Mouse (Mus musculus): Measurements from ENCODE around the gene Flg. TPM values are rescaled to one million over a fixed set of nuclear protein-coding genes. Genes with fewer than 3 reads are reported as not detected.

Gene Flg
- polyA plus RNA-seq, 1 experiment = not detected

DNA sequence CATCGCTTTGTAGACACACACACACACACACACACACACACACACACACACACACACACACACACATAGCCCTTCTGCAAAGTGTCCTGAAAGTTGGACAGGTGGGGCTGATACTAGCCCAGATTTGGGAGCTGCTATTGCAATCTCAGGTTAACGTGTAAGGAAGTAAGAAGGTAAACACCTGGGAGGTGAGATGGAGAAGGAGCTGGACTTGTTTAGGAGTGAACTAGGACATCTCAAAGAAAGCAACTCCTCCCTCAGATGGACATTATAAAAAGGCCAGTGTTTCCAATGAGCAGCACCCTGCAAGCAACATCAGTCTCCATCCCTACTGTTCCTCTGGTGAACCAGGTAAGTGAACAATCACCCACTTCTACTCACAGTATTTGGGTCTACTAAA, 46.1 kb downstream of the Flg start, which contains the start of gene Hrnr:
Gene Hrnr, plus strand, starts transcription at position 301 of the 400 bp plus-strand sequence.
- no peak within 1 kb of the TSS for H3K27ac ChIP-seq (ENCODE audit: insufficient read depth, low read length)
- no peaks in the 10 kb centered on the region for H3K4me1 ChIP-seq (ENCODE audit: control insufficient read depth, insufficient read depth, insufficient read length)
- H3K4me3 ChIP-seq (ENCODE audit: extremely low read depth, insufficient read depth, insufficient read length) = no peak within 1 kb of the TSS
- H3K36me3 ChIP-seq (ENCODE audit: control insufficient read depth, insufficient read depth, low read length) = no peaks in the 10 kb centered on the region
- DNase-seq (ENCODE audit: low read depth in 1 of 2, low spot score in 2 of 2) = no peak
- 76% methylated on average over 2 of the region's 2 CpGs for WGBS
- no peaks in the 10 kb centered on the region for H3K27me3 ChIP-seq (ENCODE audit: control insufficient read depth, insufficient read depth, low read length)
- TF ChIP-seq POLR2A (IDR thresholded peaks at IDR 0.05; ENCODE audit: low read depth, low read length) = no peak
- TF ChIP-seq CTCF (IDR thresholded peaks at IDR 0.05; ENCODE audit: extremely low read depth, insufficient read depth, insufficient read length, insufficient replicate concordance) = no peak

DNA sequence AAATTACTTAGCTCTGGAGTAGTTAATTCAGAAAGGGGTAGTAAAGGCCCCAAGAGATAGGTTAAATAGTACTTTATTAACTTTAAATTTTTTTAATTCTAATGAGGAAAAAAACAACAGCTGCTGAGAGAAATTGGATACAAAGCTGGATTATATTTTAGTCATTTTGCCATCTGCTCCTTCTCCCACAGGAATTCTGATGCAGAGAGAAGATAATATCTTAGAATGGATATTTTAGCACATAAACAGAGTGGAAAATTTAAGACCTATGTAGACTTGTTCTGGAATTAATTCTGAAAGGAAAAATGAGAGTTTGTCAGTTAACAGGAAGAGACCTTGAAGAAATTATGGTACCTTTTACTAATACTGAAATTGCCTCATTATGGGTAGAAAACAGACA, 64.4 kb downstream of the Flg start:
- DNase-seq (ENCODE audit: low read depth in 1 of 2, low spot score in 2 of 2) = no peak
- no peak overlapping the region for H3K4me3 ChIP-seq (ENCODE audit: extremely low read depth, insufficient read depth, insufficient read length)
- no peaks in the 10 kb centered on the region for H3K27me3 ChIP-seq (ENCODE audit: control insufficient read depth, insufficient read depth, low read length)
- no peaks in the 10 kb centered on the region for H3K4me1 ChIP-seq (ENCODE audit: control insufficient read depth, insufficient read depth, insufficient read length)
- H3K27ac ChIP-seq (ENCODE audit: insufficient read depth, low read length) = no peak overlapping the region
- H3K36me3 ChIP-seq (ENCODE audit: control insufficient read depth, insufficient read depth, low read length) = no peaks in the 10 kb centered on the region
- TF ChIP-seq CTCF (IDR thresholded peaks at IDR 0.05; ENCODE audit: extremely low read depth, insufficient read depth, insufficient read length, insufficient replicate concordance) = no peak
- TF ChIP-seq POLR2A (IDR thresholded peaks at IDR 0.05; ENCODE audit: low read depth, low read length) = no peak

DNA sequence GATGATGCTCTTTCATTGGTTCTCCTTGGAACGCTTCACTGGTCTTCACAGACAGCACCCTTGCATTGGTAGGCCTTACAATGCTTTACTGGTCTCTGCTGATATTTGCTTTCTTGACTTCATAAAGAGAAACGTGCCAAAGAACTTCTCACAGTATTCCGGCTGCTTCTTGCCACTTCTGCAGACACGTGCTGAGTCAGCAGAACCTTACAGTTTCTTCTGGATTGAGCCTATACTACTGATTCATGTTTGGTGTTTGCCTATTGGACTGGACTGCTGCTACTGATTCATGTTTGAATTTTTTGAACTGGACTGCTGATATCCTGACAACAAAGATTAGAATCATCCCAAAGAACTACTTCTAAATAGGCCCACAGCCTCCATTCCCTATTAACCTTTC, 66.7 kb downstream of the Flg start:
- no peak overlapping the region for H3K27ac ChIP-seq (ENCODE audit: insufficient read depth, low read length)
- H3K4me3 ChIP-seq (ENCODE audit: extremely low read depth, insufficient read depth, insufficient read length) = no peak overlapping the region
- TF ChIP-seq POLR2A (IDR thresholded peaks at IDR 0.05; ENCODE audit: low read depth, low read length) (no peak), CTCF (IDR thresholded peaks at IDR 0.05; ENCODE audit: extremely low read depth, insufficient read depth, insufficient read length, insufficient replicate concordance) (no peak)
- no peaks in the 10 kb centered on the region for H3K4me1 ChIP-seq (ENCODE audit: control insufficient read depth, insufficient read depth, insufficient read length)
- DNase-seq (ENCODE audit: low read depth in 1 of 2, low spot score in 2 of 2) = no peak
- WGBS = 89% methylated on average over 4 of the region's 4 CpGs
- H3K27me3 ChIP-seq (ENCODE audit: control insufficient read depth, insufficient read depth, low read length) = no peaks in the 10 kb centered on the region
- no peaks in the 10 kb centered on the region for H3K36me3 ChIP-seq (ENCODE audit: control insufficient read depth, insufficient read depth, low read length)

Other genes starting within 250 kb of the Flg start
- not detected in 2 replicates for gene Gm4858, start 204.7 kb upstream of the Flg start, polyA plus RNA-seq (2012; rRNA removed)
- not detected in 2 replicates for gene Crnn, start 128.7 kb upstream of the Flg start, polyA plus RNA-seq (2012; rRNA removed)
- not detected in 2 replicates for gene Flg2, start 76.2 kb upstream of the Flg start, polyA plus RNA-seq (2012; rRNA removed)
- gene Hrnr, start 46.2 kb downstream of the Flg start, polyA plus RNA-seq (2012; rRNA removed) = not detected in 2 replicates
- gene Rptn, start 120.2 kb downstream of the Flg start, polyA plus RNA-seq (2012; rRNA removed) = not detected in 2 replicates
- 0.01 TPM in 1 of 2 replicates, not detected in the other for gene Tchh, start 168.8 kb downstream of the Flg start, polyA plus RNA-seq (2012; rRNA removed)
- not detected in 2 replicates for gene Tchhl1, start 195.2 kb downstream of the Flg start, polyA plus RNA-seq (2012; rRNA removed)
- 69.2 and 72.5 TPM in 2 replicates for gene S100a11, start 247.0 kb downstream of the Flg start, polyA plus RNA-seq (2012; rRNA removed)

Data from spleen, adult 2 months (tissue).